Mouse (Mus musculus) layer of hippocampus, adult 18-20 months (tissue): ENCODE measurements at regions not wholly inside any gene's neighbourhood (a gene's known extent, or its start where the extent isn't known, plus 50 kb on each side); places are given as distances from the start of the nearest gene placed in this dataset.

Source experiments
- DNase-seq, 2 experiments: peaks; one replicate each; pipeline ENCODE4 v3.0.0; 2022; ENCODE audit warnings: low spot score in 2 of 2

GRCm38 (mm10) chr19:26473211-26473610 lies 131.6 kb upstream of the Smarca2 start:
- DNase-seq = no peak

GRCm38 (mm10) chr19:26475197-26475596 lies 129.7 kb upstream of the Smarca2 start:
- peak in 1 of 2 experiments; percentile 10 for DNase-seq

DNA sequence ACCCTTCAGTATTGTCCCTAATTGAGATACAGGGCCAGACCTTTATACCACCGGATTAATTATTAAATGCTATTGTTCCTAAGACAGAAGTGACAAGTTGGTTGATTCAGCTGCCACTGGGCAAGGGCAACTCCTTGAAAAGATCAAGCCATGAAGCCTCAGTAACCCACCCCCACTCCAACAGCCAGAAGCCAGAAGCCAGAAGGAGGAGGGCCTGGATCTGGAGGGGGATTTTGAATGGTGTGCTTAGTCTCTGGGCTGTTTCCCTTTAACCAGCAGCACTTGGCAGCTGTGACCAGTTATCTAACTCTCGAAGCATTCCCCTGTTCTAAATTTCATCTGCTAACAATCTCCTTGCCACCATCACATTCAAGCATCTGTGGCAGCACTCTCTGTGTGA lies 129.1 kb upstream of the Smarca2 start:
- DNase-seq = peak in 1 of 2 experiments; percentile 8

- no peak for DNase-seq
Observed at GRCm38 (mm10) chr19:26478055-26478737, 126.7 kb upstream of the Smarca2 start.

DNA sequence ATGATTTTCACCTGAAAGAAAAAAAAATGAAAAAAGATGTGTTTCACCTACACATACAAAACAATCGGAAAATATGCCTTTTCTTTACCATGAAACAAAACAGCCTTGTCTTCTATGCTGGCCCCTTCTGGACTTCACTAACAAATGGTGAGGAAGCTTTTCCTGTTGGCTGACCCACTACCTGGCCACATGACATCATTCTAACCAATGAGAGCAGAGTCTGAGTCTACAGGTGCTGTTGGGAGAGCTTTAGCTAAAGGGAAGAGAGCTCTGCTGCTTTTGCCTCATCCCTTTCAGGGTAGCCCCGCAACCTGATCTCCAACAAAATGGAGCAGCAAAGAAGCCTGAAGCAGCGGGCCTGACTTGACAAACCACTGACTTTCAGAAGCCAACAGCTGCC lies 120.5 kb upstream of the Smarca2 start:
- DNase-seq = no peak

DNA sequence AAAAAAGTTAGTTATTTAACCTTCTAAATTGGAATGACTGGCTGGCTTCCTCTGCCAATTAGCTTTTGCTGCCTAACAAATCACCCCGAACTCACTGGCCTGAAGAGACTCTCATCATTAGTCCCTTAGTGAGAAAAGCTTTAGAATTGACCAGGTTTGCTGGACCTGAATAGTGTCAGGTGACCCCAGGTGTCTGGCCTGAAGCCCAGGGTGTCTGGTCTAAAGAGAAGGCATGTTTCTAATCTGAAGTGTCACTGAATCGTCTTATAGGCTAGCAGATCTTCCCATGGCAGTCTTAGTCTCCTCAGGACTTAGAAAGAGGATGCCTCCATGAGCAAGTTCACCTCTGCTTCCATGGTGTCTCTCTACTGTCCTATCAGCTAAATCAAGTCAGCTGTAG lies 112.0 kb upstream of the Smarca2 start:
- no peak for DNase-seq

GRCm38 (mm10) chr19:26501064-26501463 lies 103.8 kb upstream of the Smarca2 start:
- no peak for DNase-seq

GRCm38 (mm10) chr19:26504027-26504426 lies 100.8 kb upstream of the Smarca2 start:
- no peak for DNase-seq

- DNase-seq = no peak
Observed at GRCm38 (mm10) chr19:26506802-26507201, 98.0 kb upstream of the Smarca2 start.

DNA sequence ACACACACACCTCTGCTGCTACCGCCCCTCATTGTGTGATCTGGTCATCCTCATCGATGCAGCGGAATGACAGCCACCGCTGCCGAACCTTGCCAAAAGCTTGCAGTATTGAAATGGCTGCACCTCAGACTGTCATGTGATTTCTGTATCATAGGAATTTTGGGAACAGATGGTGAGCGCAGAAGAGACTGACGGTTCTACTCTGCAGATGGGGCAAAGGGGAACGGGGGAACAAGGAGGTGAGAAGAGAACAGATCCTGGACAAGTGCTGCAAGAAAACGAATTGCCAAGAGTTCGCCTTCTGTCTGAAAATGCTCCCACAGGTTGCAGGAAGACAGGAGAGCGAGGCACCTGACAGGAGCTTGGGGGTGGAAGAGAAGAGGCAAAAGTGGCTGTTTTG lies 96.9 kb upstream of the Smarca2 start:
- DNase-seq = peak; percentile 8 to 50

DNA sequence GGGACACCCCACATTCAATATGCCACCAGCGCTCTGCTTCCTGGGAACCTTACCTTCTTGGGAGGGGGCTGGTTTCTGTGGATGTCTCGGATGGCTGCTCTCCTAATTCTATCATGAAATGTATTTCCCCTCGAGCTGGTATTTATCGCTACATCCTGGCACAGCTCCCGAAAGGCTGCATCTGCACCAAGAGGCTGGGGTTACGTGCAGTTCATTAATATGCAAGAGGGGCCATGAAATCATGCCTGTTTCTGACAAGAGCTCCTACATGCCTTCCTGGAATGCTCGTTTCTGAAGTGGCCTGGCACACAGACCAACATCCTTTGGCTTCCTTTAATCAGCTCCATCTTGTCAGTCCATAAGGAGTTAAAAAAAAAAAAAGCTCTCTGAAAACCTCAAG lies 96.2 kb upstream of the Smarca2 start:
- peak in 1 of 2 experiments; percentile 11 for DNase-seq

GRCm38 (mm10) chr19:26509240-26509639 lies 95.6 kb upstream of the Smarca2 start:
- no peak for DNase-seq

DNA sequence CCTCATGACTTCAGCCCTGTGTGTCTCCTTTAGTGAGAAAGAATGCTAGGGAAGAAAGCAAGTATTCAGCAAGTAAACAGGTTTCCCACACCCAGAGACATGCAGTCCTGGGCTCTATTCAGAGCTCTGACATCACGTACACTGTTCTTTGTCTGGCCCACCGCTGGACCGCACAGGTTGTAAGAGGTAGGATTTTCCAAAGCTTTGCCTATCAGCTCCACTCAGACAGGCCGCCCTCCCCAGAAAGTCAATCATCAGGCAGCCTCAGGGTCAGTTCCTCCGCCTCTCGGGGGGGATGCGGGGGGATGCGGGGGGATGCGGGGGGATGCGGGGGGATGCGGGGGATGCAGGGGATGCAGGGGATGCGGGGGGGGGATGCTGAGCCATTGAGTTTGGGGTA lies 94.7 kb upstream of the Smarca2 start:
- DNase-seq = no peak

DNA sequence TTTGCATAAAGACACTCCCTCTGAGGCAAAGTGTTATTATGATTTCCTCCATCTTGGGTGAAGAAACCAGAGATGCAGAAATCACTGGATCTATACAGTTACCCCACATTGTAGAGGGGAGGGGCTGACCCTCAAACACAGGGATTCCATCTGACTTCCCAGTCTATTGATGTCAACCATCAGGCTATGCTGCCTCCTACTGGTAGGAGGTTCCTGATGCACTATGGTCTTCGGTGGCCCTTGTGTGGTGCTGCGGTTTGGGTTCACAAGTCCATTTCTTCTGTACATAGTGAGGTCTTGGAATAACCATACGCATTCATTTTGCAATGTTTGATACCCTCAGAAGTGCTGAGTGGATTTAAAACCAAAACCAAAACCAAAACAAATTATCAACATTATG lies 94.0 kb upstream of the Smarca2 start:
- DNase-seq = no peak

DNA sequence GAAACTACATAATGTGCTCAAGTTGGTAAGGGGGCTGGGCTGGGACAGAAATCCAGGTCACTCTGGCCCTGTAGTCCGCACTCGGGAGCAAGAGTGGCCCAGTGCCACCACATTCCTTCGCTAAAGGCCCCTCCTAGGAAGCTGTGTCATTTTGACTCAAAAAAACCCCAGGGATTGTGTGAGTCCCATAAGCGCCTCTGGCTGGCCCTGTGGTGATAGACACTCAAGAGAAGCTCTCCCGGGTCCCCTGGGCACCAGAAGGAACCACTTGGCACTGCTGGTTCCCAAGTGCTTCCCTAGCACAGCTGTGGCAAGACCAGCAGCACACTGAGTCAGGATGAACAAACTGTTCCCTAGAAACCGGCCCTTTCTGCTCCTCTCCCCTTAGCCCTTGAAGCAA lies 93.1 kb upstream of the Smarca2 start:
- no peak for DNase-seq

DNA sequence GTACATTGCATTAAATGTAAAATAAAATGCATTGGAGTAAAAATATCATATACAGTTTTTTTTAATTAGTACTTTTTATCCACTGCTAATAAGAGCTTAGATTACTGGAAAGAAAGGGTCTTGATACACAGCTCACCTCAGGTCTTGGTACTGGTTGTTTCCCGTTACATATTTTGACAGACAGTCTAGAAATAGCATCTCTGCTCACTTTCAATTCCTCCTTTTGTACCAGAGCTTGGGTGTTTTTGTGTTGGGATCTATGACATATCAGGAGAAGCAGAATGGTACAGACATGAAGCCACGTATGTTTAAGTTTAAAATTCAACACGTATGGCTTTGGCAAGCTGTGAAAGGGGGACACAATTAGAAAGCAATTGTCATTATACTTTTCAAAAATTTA lies 80.3 kb upstream of the Smarca2 start:
- no peak for DNase-seq

GRCm38 (mm10) chr19:26531390-26531789 lies 73.5 kb upstream of the Smarca2 start:
- no peak for DNase-seq

DNA sequence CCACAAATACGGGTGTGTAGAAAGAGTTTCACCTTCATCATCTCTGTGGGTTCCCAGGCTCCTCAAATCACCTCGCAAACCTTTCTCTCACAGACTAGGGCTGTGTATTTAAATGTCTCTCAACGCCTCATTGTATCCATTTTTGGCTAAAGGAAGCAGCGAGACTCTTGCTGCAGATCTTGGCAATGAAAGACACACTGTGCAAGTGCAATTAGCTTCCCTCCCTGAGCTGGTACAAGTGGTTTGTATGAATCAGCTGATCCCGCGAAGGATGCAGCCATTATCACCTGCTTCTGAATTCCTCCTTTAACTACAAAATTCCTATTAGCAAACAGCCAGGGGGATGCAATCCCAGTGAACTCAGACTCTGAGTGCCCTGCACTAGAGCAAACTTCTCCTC lies 72.3 kb upstream of the Smarca2 start:
- DNase-seq = peak in 1 of 2 experiments; percentile 8

DNA sequence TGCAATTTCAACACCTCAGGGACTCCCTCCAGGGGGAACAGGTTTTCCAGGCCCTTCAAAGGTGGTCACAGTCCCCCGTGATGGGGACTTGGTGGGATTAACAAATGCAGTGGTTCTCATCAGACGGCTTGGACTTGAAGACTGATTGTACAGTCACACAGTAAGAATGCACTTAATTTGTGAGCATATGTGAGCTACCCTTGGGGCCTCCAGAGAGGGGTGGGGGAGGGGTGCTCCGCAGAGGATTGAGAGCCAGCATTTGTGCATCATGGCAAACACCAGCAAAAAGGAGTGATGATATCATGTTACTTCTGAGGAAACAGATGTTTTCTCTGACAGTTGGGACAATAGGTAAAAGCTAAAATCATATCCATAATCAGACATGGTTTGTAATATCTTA lies 59.2 kb upstream of the Smarca2 start:
- no peak for DNase-seq

DNA sequence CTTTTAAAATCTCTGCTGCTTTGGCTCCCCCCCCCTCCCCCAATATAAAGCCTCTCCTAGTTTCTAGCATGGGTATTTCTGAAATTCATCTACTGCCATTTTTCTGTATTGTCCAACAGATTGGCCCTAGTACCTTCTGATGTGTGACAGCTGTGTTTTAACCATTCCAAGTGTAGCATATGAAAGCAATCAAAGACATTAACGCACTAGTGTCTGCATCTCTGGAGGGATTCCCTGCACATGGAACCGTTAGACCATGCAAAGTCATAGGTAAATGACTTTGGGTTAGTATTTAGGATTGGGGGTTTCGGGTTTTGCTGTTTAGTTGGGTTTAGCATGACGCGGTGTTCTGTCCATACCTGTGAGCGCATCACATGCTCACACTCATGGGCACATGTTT lies 57.3 kb upstream of the Smarca2 start:
- DNase-seq = no peak

GRCm38 (mm10) chr19:26548562-26549270 lies 56.1 kb upstream of the Smarca2 start:
- DNase-seq = no peak

- DNase-seq = no peak
Observed at GRCm38 (mm10) chr19:26550299-26550698, 54.6 kb upstream of the Smarca2 start.
